Mouse (Mus musculus) CD8-positive naive resting alpha-beta T cell, adult 57 days (primary cell): ENCODE measurements around the gene Vmn2r81. TPM values are rescaled to one million over a fixed set of nuclear protein-coding genes. Genes with fewer than 3 reads are reported as not detected.

Source experiments
- total RNA-seq: library from RNA; stranded (reverse); gene quantifications from one replicate; pipeline ENCODE4 v1.2.4, GENCODE M21; 2023

Vmn2r81 gene
- not detected for total RNA-seq

DNA sequence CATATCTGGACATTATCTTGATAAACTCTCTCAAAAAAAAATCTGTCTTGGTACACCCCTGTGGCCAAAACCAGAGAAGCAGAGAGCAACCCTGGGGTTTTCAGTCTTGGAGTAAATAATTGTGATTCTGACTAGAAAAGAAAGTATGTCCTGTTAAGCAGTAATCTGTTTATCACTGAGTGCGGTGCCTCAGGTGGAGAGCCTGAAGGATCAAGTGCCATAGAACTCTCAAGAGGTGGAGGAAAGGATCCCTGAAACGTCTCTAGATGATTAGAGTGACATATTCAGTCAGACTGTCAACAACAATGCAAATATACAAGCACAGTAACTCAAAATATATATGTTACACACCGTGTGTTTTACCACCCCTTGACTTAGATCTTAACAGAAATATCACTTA is at the start of gene Vmn2r81:
Vmn2r81 (plus strand) TSS at position 301 of the 400 bp plus-strand sequence.

Other genes with a start within 250 kb of the Vmn2r81 start
- gene Olfr1351, start 235.2 kb upstream of the Vmn2r81 start, total RNA-seq = not detected
- gene Olfr57, start 219.0 kb upstream of the Vmn2r81 start, total RNA-seq = not detected
- gene 2610008E11Rik, start 150.1 kb upstream of the Vmn2r81 start, total RNA-seq = 18.5 TPM
- not detected for gene Vmn2r80, start 98.9 kb upstream of the Vmn2r81 start, total RNA-seq
- gene Vmn2r82, start 108.8 kb downstream of the Vmn2r81 start, total RNA-seq = not detected
- gene Vmn2r83, start 221.0 kb downstream of the Vmn2r81 start, total RNA-seq = not detected